Mouse (Mus musculus) intestine, embryonic 14.5 days (tissue): Measurements from ENCODE around the gene Ushbp1. TPM values are rescaled to one million over a fixed set of nuclear protein-coding genes. Genes with fewer than 3 reads are reported as not detected.
A peak's percentile ranks its signal among the peaks of the same experiment; 100 is the strongest.

ENCODE experiments used
- ATAC-seq: fragments of 200-750 bp; cut with Nextera tagmentation; replicated peaks from 2 replicates; pipeline ENCODE4 v1.8.0; 2017; ENCODE audit warnings: low read depth, moderate number of reproducible peaks, moderate TSS enrichment, moderate library complexity; ENCODE audit not compliant: low FRiP score, low TSS enrichment
- DNase-seq: peaks from one replicate; pipeline ENCODE4 v3.0.0-alpha.2; 2018; ENCODE audit warnings: low spot score
- H3K27ac ChIP-seq: fragments of 300-500 bp; sonication (generic); 2 replicates; pipeline ENCODE4 v1.5.1; 2014; ENCODE audit warnings: low read depth, mild to moderate bottlenecking, control low read depth
- H3K27me3 ChIP-seq: fragments of 300-500 bp; sonication (generic); replicated peaks from 2 replicates; pipeline ENCODE4 v1.6.1; 2014; ENCODE audit warnings: low read length, control low read depth; ENCODE audit not compliant: control insufficient read depth, insufficient read depth
- H3K36me3 ChIP-seq: fragments of 300-500 bp; sonication (generic); 2 replicates; pipeline ENCODE4 v1.6.1; 2014; ENCODE audit warnings: low read length, control low read depth; ENCODE audit not compliant: control insufficient read depth, insufficient read depth
- H3K4me1 ChIP-seq: fragments of 300-500 bp; sonication (generic); replicated peaks from 2 replicates; pipeline ENCODE4 v1.6.1; 2014; ENCODE audit warnings: low read length, control low read depth, mixed read lengths; ENCODE audit not compliant: control insufficient read depth, insufficient read depth
- H3K4me2 ChIP-seq: fragments of 300-500 bp; sonication (generic); 2 replicates; pipeline ENCODE4 v1.6.1; 2014; ENCODE audit warnings: low read length
- H3K4me3 ChIP-seq: fragments of 300-500 bp; sonication (generic); 2 replicates; pipeline ENCODE4 v1.5.1; 2014; ENCODE audit warnings: low read depth, low read length, control low read depth, mixed read lengths
- H3K9ac ChIP-seq: fragments of 300-500 bp; sonication (generic); 2 replicates; pipeline ENCODE4 v1.6.1; 2014; ENCODE audit warnings: mild to moderate bottlenecking, low read length
- H3K9me3 ChIP-seq: fragments of 300-500 bp; sonication (generic); 2 replicates; pipeline ENCODE4 v1.6.1; 2016; ENCODE audit warnings: low read length, control low read depth; ENCODE audit not compliant: control insufficient read depth
- WGBS: fragments of 180-500 bp; shearing (Covaris S2); extraction: QIAGEN DNeasy Blood & Tissue Kit; methylation state at CpG from one replicate; pipeline ENCODE4 v1.1.7; 2014; 5-methylcytosine and 5-hydroxymethylcytosine counted together
- polyA plus RNA-seq: library from polyadenylated mRNA; unstranded; fragments of >200 nt; fragmentation: Nextera tagmentation; extraction: Ambion mirVana; gene quantifications from 2 replicates; pipeline ENCODE4 v1.2.1, GENCODE M21; 2014

Gene Ushbp1
- polyA plus RNA-seq, 1 experiment from 2014 or later = 8.3 TPM

GRCm38 (mm10) chr8:71383860-71384259 is 11.7 kb downstream of the Ushbp1 start:
- Histone ChIP-seq H3K36me3 (no peaks in the 10 kb centered on the region), H3K9ac (no peak overlapping the region), H3K4me1 (peaks cover 28% of the 10 kb centered on the region), H3K27ac (peak overlapping the region; percentile 88; the same call in 1 of the 2 replicates), H3K4me2 (no peak overlapping the region), H3K4me3 (no peak overlapping the region), H3K27me3 (no peaks in the 10 kb centered on the region), H3K9me3 (no peaks in the 10 kb centered on the region)
- DNase-seq = no peak
- ATAC-seq = no peak
- 53% methylated on average over 3 of the region's 3 CpGs for WGBS

DNA sequence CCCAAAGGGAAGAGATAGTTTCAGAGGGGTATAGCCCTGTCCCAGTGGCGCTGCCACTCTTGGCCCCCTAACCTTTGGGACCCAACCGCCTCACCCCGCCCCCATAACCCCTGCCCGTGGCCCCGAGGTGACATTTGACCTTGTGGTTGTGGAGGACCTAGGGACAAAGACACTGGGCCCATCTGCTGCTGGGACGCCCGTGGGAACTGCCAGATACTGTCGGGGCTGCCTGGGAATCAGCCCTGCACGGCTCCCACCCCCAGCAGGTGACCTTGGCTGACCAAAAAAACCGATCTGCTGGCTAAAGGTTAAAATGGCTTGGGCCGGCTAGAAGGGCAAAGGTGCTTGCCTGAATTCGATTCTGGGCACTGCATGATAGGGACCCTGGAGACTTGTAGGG is 12.2 kb downstream of the Ushbp1 start:
- Histone ChIP-seq H3K9ac (0 out of 2 replicates have a peak overlapping the region, but pooled peaks have one; percentile 11), H3K4me2 (no peak overlapping the region), H3K36me3 (no peaks in the 10 kb centered on the region), H3K4me1 (peaks cover 31% of the 10 kb centered on the region), H3K4me3 (no peak overlapping the region), H3K27ac (peak overlapping the region; percentile 88; the same call in 1 of the 2 replicates), H3K9me3 (no peaks in the 10 kb centered on the region), H3K27me3 (no peaks in the 10 kb centered on the region)
- 28% methylated on average over 12 of the region's 12 CpGs for WGBS
- ATAC-seq (no peak), DNase-seq (no peak)

DNA sequence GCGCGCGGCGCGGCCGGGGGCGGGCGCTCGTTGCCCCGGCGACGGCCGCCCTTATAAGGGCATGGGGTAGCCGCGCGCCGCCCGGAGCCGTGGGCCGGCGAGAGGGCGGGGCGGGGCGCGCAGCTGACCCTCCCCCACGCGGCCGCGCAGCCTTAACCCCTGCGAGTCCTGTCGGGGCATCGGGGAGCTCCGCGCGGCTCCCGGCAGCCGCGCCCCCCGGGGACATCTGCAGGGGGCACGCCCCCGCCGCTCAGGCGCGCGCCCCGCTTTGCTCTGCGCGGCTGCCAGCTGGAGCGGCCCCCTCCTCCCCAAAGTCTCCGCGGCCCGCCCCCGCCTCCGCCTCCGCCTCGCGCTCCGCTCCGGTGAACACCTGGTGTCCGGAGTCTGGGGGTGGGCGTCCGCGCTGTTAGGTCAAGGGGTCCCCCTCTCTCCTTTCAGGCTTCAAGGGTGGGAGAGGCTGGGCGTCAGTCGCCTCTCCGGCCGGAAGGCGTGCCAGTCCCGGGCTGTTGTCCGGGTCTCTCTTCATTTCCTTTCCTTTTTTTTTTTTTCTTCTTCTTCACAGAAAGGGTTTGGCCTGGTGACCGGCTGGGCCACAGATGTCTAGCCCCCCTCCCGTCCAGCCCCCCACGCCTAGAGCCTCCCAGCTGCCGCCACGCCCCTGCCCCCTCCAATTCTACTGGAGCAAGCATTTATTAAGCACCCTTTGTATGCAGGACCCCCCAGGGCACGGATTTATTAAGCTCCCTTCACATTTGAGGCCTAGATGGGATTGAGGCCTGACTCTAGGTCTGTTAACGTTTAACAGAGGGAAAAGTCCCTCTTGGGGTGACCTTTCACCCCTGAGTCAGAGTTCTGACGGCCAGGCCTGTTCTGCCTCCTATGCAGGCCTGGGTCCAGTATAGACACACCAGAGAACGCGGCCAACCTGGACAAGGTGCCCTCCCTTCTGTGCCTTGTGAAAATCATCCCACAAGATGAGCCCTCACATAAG is 13.3 kb downstream of the Ushbp1 start:
- Histone ChIP-seq H3K4me2 (peak overlapping the region; percentile 97), H3K9me3 (no peaks in the 10 kb centered on the region), H3K36me3 (peaks cover 8% of the 10 kb centered on the region), H3K27me3 (no peaks in the 10 kb centered on the region), H3K4me1 (peaks cover 31% of the 10 kb centered on the region), H3K27ac (peak overlapping the region; percentile 91), H3K9ac (peak overlapping the region; percentile 85), H3K4me3 (peak overlapping the region; percentile 93)
- DNase-seq (peak; percentile 90), ATAC-seq (peak; percentile 90)
- 3% methylated on average over 46 of the region's 80 CpGs for WGBS

DNA sequence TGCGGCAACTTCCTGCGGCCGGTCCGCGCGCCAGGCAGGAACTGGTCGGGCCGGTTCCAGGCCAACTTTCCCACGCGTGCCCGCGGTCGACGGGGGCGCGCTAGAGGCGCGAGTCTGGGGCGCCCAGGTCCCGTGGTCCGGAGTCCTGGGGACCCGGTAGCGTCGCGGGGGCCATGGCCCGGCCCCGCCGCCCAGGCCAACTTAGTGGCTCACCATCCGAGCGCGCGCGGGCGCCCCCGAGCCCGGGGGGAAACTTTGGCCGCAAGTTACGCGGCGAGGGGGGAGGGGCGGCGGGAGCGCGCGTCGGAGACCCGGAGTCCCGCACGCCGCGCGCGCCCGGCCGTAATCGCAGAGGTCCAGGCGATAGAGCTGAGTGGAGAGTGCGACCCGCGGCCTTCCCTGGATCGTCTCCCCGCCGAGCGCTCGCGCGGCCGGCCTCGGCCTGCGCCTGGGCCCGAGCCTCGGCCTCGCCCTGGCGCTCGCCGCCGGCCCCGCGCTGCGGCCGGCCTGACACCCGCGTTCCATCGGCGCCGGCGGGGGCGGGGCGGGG is 14.1 kb downstream of the Ushbp1 start, which contains the start of gene Nr2f6:
Gene Nr2f6, minus strand, starts transcription at position 540 of the 550 bp plus-strand sequence.
- DNase-seq (peak; percentile 86), ATAC-seq (peak; percentile 29)
- peak within 1 kb of the TSS; percentile 91 for H3K27ac ChIP-seq
- no peaks in the 10 kb centered on the region for H3K27me3 ChIP-seq
- peak within 1 kb of the TSS; percentile 85 for H3K9ac ChIP-seq
- H3K4me1 ChIP-seq = peaks cover 37% of the 10 kb centered on the region
- no peaks in the 10 kb centered on the region for H3K9me3 ChIP-seq
- H3K36me3 ChIP-seq = peaks cover 15% of the 10 kb centered on the region
- peak within 1 kb of the TSS; percentile 93 for H3K4me3 ChIP-seq
- under 1% methylated on average over 77 of the region's 89 CpGs for WGBS
- peak within 1 kb of the TSS; percentile 97 for H3K4me2 ChIP-seq

GRCm38 (mm10) chr8:71380178-71381171 is 15.1 kb downstream of the Ushbp1 start:
- Histone ChIP-seq H3K4me1 (peaks cover 47% of the 10 kb centered on the region), H3K36me3 (peaks cover 16% of the 10 kb centered on the region), H3K4me2 (peak overlapping the region; percentile 97), H3K27ac (peak overlapping the region; percentile 91), H3K9me3 (no peaks in the 10 kb centered on the region), H3K4me3 (peak overlapping the region; percentile 93), H3K9ac (peak overlapping the region; percentile 85), H3K27me3 (no peaks in the 10 kb centered on the region)
- no peak for DNase-seq
- ATAC-seq = no peak
- WGBS = 1% methylated on average over 72 of the region's 72 CpGs

DNA sequence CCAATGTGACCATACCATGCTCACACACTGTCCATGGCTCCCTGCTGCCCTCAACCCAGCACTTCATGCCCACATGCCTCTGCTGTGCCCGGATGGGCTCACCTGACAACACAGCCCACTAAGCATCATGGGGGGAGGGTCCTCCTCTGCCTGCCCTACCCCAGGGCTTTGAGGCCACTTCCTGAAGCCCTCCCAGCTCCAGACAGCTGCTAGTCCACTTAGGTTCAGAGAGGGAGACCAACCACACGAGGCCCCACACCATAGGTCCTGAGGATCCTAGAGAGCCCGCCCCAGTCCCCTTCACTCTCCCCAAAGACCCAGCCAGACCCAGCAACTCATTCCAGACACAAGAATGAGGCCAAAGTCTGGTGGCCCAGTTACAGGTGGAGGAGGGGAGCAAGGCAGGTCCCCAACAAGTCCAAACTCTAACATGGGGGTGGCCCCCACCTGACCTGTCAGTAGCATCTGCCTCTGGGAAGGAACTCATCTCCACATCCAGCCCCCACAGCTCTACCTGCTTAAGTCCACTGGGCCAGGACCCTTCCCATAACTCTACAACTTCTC is 16.0 kb downstream of the Ushbp1 start:
- H3K9ac ChIP-seq = peak overlapping the region; percentile 85
- DNase-seq = no peak
- H3K27ac ChIP-seq = no peak overlapping the region
- 64% methylated on average over 3 of the region's 3 CpGs for WGBS
- no peaks in the 10 kb centered on the region for H3K9me3 ChIP-seq
- peak overlapping the region; percentile 97 for H3K4me2 ChIP-seq
- no peaks in the 10 kb centered on the region for H3K27me3 ChIP-seq
- ATAC-seq = no peak
- peaks cover 24% of the 10 kb centered on the region for H3K36me3 ChIP-seq
- H3K4me3 ChIP-seq = peak overlapping the region; percentile 93
- H3K4me1 ChIP-seq = peaks cover 50% of the 10 kb centered on the region

- H3K36me3 ChIP-seq = peaks cover 30% of the 10 kb centered on the region
- DNase-seq (no peak), ATAC-seq (no peak)
- H3K27ac ChIP-seq = no peak overlapping the region
- H3K4me3 ChIP-seq = no peak overlapping the region
- H3K9me3 ChIP-seq = no peaks in the 10 kb centered on the region
- H3K4me2 ChIP-seq = peak overlapping the region; percentile 97
- 77% methylated on average over 4 of the region's 4 CpGs for WGBS
- H3K9ac ChIP-seq = no peak overlapping the region
- no peaks in the 10 kb centered on the region for H3K27me3 ChIP-seq
- H3K4me1 ChIP-seq = peaks cover 50% of the 10 kb centered on the region
Observed at GRCm38 (mm10) chr8:71379008-71379407, 16.6 kb downstream of the Ushbp1 start.
